Mouse (Mus musculus): Measurements from ENCODE around the gene Cdk5r2.
A peak's percentile ranks its signal among the peaks of the same experiment; 100 is the strongest.
"Not testable (repeated sequence)": the region's sequence is repeated elsewhere in the genome, so short reads cannot be mapped to it uniquely, and the experiment has no call there.

Cdk5r2 gene

GRCm38 (mm10) chr1:74854306-74855056, at the start of gene Cdk5r2:
Gene Cdk5r2 (plus strand): TSS chr1:74854934.
- DNase-seq (ENCODE audit: low spot score): peak; percentile 77

DNA sequence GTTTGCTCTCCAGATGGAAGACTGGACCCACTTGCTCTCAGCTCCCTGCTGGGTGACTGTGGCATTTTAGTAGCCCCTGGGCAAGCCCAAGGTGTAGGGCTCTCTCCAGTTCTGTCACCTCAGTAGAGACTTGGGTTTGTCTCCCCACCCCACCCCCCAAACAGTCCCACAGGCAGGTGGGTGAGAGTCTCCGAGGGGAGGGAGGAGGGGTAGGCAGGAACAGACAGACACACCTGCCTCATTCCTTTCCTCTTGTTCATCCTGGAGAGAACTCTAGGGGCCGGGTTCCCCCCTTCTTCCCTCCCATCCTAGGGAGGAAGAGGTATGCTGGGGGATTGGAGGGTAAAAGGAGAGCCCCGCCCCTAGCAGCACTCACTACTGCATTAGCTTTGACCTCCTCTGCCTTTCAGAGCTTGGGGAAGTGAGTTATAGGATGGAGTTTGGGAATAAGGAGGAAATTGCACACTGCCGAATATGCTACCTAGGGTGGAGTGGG, 49.3 kb upstream of the Cdk5r2 start:
- DNase-seq (ENCODE audit: low spot score): no peak

- DNase-seq (ENCODE audit: low spot score): no peak
These were observed 48.9 kb upstream of the Cdk5r2 start for GRCm38 (mm10) chr1:74805843-74806242.

- DNase-seq (ENCODE audit: low spot score): peak; percentile 78
These were observed 48.1 kb upstream of the Cdk5r2 start for GRCm38 (mm10) chr1:74806360-74807311.

- DNase-seq (ENCODE audit: low spot score): peak; percentile 80
These were observed 47.1 kb upstream of the Cdk5r2 start for GRCm38 (mm10) chr1:74807551-74808071.

- DNase-seq (ENCODE audit: low spot score): peak; percentile 96
These were observed 46.7 kb upstream of the Cdk5r2 start for GRCm38 (mm10) chr1:74808078-74808477.

- peak; percentile 72 for DNase-seq (ENCODE audit: low spot score)
These were observed 45.7 kb upstream of the Cdk5r2 start for GRCm38 (mm10) chr1:74809007-74809406.

DNA sequence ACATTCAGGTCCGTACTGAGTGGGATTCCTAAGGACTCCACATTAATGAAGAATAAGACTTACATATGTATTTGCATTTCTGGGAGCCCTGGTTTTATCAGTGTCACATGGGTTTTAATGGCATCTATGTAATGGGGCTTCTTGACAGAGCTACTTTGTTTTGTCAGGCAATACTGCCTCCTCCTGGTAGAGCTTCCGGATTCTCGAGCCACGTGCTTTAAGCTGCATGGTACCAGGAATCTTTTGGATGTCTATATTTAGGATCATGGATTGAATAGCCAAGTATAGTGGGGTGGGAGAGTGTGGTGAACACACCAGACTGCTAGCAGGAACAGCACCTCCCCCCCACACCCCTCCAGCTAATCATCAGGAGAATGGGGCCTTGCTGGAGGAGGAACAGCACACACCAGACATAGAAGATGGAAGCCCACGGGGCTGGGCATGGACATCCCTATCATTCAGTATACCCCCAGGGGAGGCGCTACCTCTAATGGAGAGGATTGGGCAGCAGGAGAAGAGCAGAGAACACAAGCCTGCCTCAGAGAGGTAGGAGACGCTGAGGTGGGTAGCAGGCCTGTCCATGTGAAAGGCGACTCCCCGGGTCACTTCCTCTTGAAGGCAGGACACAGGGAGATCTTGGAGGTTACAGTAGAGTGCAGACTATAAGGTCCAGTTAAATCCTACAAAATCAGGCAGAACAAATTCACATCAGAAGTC, 39.6 kb upstream of the Cdk5r2 start:
- DNase-seq (ENCODE audit: low spot score): no peak

GRCm38 (mm10) chr1:74815965-74816364, 38.8 kb upstream of the Cdk5r2 start:
- DNase-seq (ENCODE audit: low spot score): not testable (repeated sequence)

GRCm38 (mm10) chr1:74816612-74817199, 38.0 kb upstream of the Cdk5r2 start:
- DNase-seq (ENCODE audit: low spot score): peak; percentile 95

GRCm38 (mm10) chr1:74817219-74817618, 37.5 kb upstream of the Cdk5r2 start:
- DNase-seq (ENCODE audit: low spot score): no peak

DNA sequence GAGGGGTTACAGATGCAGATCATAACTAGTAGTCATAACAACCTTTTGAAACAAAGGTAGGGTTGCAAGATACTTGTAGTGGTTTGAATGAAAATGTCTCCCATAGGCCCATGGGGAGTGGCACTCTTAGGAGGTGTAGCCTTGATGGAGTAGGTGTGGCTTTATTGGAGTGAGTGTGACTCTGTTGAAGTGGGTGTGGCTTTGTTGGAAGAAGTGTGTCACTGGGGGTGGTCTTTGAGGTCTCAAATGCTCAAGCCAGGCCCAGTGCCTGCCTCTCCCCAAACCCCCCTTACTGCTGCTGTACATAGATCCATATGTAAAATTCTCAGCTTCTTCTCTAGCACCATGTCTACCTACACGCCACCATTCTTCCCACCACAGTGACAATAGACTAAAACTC, 36.2 kb upstream of the Cdk5r2 start:
- no peak for DNase-seq (ENCODE audit: low spot score)

- not testable (repeated sequence) for DNase-seq (ENCODE audit: low spot score)
These were observed 31.1 kb upstream of the Cdk5r2 start for GRCm38 (mm10) chr1:74823598-74823997.

DNA sequence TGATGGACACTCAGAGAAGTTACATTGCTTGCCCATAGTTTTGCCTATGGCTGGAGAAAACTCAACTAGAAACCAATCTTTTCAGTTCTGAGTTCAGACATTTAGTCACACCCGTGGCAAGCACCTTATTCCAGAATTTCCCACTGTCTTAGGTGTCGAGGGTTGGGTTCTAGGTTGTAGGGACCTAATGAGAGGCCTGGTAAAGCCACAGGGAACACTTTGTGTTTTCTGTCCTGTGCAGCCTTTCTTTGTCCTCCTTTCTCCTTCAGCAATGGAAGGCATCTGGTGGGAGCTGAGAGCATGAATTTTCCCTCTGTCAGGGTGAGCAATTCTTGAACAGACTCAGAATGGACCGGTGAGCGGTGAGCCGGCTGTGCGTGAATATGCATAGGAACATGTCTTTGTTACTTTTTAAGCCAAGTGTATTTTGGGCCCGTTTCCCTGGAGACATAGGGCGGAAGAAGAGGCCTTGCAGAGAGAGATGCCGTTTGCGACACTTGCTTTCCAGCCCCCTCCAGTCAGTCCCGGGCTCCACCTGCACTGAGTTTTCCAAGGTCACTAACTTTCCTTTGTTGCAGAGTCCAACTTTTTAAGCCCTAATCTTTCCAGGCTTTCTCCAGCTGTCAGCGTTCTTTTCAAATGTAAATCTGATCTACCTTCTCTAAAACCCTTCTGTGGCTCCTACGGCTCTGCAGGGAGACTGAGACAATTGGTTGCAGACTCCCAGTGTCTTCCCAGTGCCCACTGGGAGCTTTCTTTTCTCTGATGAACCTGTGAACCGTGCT, 30.0 kb upstream of the Cdk5r2 start:
- no peak for DNase-seq (ENCODE audit: low spot score)

DNA sequence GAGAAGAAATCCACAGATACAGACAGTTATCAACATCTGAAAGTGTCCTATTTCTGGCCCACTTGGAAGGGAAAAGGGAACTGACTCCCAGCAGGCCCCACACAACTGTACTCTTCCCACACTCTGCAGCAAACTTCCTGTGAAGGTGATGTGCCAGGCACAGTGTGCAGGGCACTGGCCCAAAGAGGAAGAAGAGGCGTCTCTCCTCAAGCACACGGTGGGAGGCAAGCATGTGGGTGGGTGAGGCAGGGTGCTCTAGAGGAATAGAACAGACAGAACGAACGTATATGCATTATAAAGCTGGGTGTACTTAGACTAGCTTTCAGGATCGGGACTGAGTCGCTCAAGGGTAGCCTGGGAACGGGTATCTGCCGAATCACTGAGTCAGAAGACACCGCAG, 24.7 kb upstream of the Cdk5r2 start:
- DNase-seq (ENCODE audit: low spot score): no peak

DNA sequence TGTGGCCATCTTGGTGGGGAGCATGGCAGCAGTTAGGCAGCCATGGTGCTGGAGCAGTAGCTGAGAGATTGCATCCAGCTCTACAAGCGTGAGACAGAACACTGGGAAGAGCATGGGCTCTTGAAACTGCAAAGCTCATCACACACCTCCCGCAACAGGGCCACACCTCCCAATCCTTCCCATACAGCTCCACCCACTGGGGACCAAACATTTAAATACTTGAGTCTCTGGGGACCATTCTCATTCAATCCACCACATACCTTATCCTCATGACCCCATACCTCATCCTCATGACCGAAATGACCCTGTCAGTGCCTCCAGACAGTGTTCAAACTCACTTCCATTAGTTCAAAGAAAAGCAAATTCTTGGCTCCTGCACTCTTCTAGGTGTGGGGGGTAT, 21.5 kb upstream of the Cdk5r2 start:
- DNase-seq (ENCODE audit: low spot score): no peak

- no peak for DNase-seq (ENCODE audit: low spot score)
These were observed 11.6 kb upstream of the Cdk5r2 start for GRCm38 (mm10) chr1:74843090-74843489.

DNA sequence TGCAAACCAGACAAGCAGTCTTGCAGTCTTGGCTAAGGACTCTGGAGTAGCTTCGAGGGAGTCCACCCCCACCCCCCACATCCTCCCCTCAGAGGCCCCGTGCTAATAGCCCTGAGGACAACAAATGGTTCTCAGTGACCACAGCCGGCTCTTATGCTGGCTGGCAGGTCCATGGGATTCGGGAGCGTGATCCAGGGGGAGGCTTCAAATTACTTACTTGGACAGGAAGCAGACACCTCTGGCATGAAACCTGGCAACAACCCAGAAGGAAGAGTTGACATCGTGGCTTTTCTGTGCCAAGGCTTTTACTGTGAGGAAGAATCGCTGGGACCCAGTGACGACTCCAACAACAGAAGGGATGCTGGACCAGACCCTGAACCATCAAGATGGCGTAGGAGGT, 8.4 kb upstream of the Cdk5r2 start:
- DNase-seq (ENCODE audit: low spot score): no peak

GRCm38 (mm10) chr1:74848946-74849345, 5.8 kb upstream of the Cdk5r2 start:
- DNase-seq (ENCODE audit: low spot score): no peak

DNA sequence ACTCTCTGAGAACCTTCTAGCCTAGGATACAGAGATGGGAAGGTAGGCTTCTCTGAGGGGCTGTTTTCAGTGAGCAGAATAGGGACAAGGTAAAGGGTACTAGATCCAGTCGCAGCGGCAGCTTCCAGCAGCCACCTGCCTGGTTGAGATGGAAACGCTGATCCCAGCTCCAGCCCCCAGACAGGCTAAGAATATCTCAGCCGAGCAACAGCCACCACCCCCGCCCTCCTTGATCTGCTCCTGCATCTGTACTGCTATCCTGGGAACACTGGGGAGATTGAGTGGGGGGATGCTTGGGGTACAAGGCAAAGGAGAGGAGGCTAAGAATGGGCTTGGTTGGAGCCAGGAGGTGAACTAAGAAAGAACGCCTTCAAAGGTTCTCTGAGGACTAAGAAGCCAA, 4.5 kb upstream of the Cdk5r2 start:
- DNase-seq (ENCODE audit: low spot score): no peak
